Mouse (Mus musculus): ENCODE data around the gene Rbck1.
"Not testable (repeated sequence)": the region's sequence is repeated elsewhere in the genome, so short reads cannot be mapped to it uniquely, and the experiment has no call there.

Rbck1 gene

DNA sequence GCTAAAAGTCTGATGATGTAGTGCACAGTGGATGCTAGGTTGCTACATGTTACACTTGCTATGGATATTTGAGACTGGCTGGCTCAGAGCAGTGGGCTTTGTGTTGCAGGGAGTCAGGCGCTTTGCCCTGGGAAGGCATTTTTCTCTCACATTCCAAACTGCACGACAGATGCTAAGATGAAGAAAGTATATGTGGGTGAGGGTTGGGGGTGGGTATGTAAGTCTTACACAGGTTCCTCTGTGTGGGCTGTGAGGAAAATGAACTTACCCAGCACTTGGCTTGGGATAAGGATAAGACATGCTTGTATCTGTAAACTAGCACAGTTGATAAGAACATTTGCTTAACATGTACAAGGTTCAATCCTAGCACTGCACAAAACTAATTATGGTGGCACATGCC is 29.6 kb downstream of the Rbck1 start:
- no peak for DNase-seq (ENCODE audit: inconsistent ontology term)

DNA sequence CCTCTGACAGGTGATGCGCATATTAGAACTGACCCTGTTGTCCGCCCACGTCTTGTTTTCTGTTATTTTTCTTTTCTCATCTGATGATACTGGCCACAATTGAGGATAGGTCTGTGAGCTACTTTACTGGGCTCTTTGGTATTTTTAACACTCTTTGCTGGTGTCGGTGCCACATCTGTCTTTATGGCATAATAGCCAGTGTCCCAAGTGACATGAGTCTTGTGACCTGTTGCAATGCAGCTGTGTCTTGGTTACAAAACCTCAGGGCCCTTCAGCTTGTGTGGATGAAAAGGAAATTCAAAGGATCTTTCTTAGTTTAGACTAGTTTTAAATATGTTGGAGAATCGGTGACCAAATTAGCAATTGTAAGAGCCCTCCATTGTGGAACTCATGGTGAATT is 37.9 kb downstream of the Rbck1 start:
- DNase-seq (ENCODE audit: inconsistent ontology term): peak; percentile 4

DNA sequence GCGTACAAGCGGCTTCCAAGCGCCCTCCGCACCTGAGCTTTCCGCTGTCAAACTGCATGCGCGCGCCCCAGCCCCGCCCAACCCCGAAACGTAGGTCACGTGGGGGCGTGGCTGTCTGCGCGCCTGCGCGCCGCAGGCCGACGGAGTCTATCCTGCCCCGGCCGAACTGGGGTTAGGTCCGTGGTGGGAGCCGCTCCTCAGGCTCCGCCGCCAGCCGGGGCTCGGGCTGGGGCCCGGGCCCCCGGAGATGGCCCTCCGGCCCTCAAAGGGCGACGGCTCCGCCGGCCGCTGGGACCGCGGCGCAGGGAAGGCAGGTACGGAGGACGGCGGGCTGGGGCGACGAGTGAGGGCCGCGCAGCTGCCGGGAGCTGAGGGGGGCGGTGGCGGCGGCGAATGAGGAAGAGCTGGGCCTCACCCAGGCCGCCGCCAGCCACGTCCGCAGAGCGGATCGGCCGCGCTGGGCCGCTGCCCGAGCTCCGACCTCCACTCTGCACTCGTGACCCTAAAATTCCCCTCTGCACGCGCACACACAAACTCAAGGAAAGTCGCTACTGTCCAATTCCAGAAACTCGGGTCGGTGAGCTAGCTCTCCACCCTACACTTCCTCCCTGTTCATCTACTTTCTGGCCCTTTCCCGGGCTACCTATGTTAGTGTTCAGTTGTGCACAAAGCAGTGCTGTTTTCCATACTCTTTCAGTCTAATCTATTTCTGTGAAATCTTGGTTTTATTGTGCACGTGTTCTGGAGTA is 38.6 kb downstream of the Rbck1 start, which contains the start of gene Tbc1d20:
Tbc1d20 (plus strand) TSS at position 102 of the 749 bp plus-strand sequence.
- peak; percentile 95 for DNase-seq (ENCODE audit: inconsistent ontology term)

DNA sequence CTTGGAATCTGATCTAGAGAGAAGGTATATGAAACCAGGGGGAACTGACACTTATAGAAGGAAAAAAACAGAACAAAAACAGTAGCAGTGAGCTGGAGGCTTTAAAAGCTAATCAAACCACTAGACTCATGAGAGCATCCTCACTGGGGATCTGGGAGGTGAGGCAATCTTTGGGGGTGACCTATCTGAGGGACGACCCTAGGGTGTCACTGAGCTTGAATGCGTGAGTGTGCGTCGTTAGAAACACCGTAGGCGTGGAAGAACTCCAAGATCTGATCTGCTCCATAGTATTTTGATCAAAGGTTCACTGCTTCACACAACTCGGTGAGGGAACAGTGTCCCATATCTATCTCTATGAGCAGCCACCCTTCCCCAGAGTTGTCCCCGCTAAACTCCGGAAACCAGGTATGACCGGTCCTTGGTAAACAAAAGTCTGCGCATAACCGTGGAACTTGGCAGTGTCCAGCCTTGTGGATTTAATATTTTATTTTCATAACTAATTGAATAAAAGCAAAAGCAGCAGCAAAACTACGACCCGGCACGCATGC is 39.2 kb downstream of the Rbck1 start:
- no peak for DNase-seq (ENCODE audit: inconsistent ontology term)

DNA sequence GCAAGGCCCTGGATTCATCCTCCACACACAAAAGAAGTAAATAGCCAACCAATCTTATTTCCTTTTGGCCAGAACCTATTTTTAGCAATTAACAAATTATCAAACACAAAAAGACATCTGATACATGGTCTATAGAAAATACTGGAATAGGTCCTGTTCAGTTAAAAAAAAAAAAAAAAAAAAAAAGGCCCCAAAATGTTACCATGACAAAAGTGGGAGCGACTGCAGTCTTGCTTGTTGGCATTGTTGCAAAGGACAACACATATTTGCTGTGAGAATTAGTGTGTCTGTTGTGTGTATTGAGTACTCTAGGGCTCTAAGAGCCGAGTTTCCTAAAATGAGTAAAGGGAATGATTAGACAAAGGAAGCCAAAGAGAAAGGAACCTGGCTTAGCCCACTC is 40.0 kb downstream of the Rbck1 start:
- no peak for DNase-seq (ENCODE audit: inconsistent ontology term)

DNA sequence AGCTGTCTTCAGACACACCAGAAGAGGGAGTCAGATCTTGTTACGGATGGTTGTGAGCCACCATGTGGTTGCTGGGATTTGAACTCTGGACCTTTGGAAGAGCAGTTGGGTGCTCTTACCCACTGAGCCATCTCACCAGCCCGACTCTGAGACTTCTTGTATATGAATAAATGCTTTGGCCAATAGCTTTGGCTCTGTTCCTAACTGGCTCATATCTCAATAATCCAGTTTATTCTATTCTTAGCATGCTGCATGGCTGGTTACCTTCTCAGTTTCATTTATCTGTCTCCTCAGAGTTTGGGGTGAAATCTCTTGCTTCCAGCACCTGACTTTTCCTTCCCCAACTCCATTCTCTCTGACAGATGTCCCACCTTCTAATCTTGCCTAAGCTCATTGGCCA is 42.8 kb downstream of the Rbck1 start:
- DNase-seq (ENCODE audit: inconsistent ontology term): not testable (repeated sequence)

DNA sequence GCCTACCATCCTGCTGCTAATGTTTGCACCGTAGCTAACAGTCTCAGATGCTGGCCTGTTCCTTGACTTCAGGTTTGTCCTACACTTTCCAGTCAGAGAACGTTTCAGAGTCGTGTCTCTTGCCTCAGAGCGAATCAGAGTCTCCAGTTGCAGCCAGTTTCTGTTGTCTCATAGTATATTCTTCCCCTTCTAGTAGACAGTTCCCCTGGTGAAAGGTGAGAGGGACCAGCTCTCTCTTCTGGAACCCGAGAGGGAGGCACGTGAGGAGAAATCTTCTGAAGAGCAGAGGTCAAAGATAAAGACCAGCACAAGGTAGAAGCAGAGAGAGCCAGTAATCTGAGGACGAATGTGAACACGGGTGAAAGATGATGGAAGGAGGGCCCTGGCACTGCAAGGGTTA is 44.4 kb downstream of the Rbck1 start:
- DNase-seq (ENCODE audit: inconsistent ontology term): no peak

DNA sequence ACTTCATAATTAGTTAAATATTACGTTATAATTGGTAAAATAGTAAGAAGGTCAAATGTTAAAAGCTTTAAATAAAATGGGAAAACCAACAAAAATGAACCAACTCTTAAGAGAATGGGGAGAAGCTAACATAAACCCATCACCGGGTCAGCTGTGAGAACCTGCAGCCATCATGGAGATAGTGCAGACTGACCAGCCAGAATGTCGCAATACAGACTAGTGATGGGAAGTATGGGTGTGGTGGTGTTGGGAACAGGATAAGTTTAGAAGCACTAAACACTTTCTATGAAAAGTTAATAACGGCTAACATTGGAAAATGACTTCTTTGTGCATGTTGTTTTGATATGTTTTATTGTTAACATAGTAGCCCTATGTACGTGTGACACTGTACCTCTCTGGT is 44.9 kb downstream of the Rbck1 start:
- no peak for DNase-seq (ENCODE audit: inconsistent ontology term)

DNA sequence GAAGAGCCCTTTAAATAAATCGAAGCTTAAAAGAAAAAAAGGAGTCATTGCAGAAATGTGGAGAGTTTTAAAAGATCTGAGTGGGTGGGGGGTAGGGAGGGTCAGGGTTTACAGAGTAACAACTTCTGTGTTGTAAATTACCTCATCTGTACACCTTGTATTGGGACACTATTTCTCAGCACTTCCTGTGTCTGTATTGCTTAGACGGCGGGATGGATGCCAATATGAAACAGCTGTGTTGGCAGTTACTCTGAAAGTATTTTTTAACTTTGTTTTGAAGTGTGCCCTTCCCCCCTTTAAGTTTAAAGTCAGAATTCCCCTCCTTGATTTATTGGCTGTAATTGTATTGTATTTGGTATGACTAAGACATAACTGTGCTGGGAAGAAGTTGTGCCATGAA is 51.0 kb downstream of the Rbck1 start:
- DNase-seq (ENCODE audit: inconsistent ontology term): no peak

DNA sequence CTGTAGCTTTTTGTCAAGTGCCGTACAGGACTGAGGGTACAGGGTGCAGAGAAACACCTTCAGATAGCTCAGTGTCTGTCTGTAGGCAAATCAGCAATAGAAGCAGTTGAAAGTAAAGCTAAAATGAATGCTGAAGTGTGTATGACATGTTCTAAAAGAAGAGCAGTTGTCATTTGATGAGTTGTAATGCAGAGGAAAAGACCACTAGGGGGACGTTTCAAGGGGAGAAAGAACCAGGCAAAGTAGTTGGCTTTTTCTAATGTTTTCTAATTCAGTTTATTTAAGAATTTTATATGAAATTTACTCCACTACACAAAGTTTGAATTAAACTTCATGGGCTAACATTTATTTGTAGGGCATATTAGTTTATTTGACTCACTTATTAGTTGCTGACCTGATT is 58.8 kb downstream of the Rbck1 start:
- DNase-seq (ENCODE audit: inconsistent ontology term): no peak
